Mouse (Mus musculus): ENCODE measurements around the gene Sp7. TPM values are rescaled to one million over a fixed set of nuclear protein-coding genes. Genes with fewer than 3 reads are reported as not detected.

Sp7 gene
- 0.46 and 0.93 TPM in 2 replicates for polyA plus RNA-seq (2016; fragmentation: Nextera tagmentation; extraction: Ambion mirVana)

- no peaks in the 10 kb centered on the region for H3K36me3 ChIP-seq
- WGBS, result 8% methylated on average over 15 of the region's 15 CpGs
- no peaks in the 10 kb centered on the region for H3K9me3 ChIP-seq
- peak within 1 kb of the TSS; percentile 26 for H3K4me3 ChIP-seq
- H3K9ac ChIP-seq (replicated peaks), result peak within 1 kb of the TSS; percentile 47; the same call in 1 of the 2 replicates
- H3K27me3 ChIP-seq, result peaks cover 84% of the 10 kb centered on the region
- H3K4me1 ChIP-seq, result peaks cover 20% of the 10 kb centered on the region
- ATAC-seq (ENCODE audit: low FRiP score, low read depth), result peak; percentile 34; the same call in 1 of the 2 replicates
- H3K27ac ChIP-seq (replicated peaks), result no peak within 1 kb of the TSS
- H3K4me2 ChIP-seq (replicated peaks), result peak within 1 kb of the TSS; percentile 53
Observed at GRCm38 (mm10) chr15:102366733-102367344, at the start of gene Sp7. Gene Sp7, minus strand, starts transcription at chr15:102367182.

DNA sequence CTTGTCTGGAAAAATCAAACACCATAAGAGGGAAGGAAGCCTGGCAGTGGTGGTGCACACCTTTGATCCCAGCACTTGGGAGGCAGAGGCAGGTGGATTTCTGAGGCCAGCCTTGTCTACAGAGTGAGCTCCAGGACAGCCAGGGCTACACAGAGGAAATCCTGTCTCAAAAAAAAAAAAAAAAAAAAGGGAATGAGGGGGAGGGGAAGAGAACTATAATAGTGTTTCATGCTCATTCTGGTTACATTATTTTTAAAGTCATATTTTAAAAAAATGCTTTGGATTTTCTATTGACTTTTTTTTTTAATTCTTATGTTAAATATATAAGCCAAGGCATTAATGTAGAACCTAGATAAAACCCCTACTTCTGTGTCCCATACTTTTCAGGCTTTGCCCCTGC lies 46.7 kb upstream of the Sp7 start:
- H3K36me3 ChIP-seq, result peaks cover 69% of the 10 kb centered on the region
- ATAC-seq (ENCODE audit: low FRiP score, low read depth), result no peak

GRCm38 (mm10) chr15:102411077-102411476 lies 44.1 kb upstream of the Sp7 start:
- H3K9ac ChIP-seq (replicated peaks), result no peak overlapping the region
- no peak for ATAC-seq (ENCODE audit: low FRiP score, low read depth)
- no peak overlapping the region for H3K4me3 ChIP-seq
- WGBS, result 95% methylated on average over 1 of the region's 1 CpGs
- H3K4me2 ChIP-seq (replicated peaks), result peak overlapping the region; percentile 21
- H3K27ac ChIP-seq (replicated peaks), result no peak overlapping the region
- peaks cover 64% of the 10 kb centered on the region for H3K36me3 ChIP-seq
- H3K9me3 ChIP-seq, result no peaks in the 10 kb centered on the region
- H3K27me3 ChIP-seq, result no peaks in the 10 kb centered on the region
- peaks cover 40% of the 10 kb centered on the region for H3K4me1 ChIP-seq

More for the DNA sequence above, 46.7 kb upstream of the Sp7 start:
- Histone ChIP-seq H3K27ac (replicated peaks) (no peak overlapping the region), H3K9me3 (no peaks in the 10 kb centered on the region), H3K9ac (replicated peaks) (no peak overlapping the region), H3K27me3 (no peaks in the 10 kb centered on the region), H3K4me1 (peaks cover 28% of the 10 kb centered on the region), H3K4me3 (no peak overlapping the region), H3K4me2 (replicated peaks) (no peak overlapping the region)

DNA sequence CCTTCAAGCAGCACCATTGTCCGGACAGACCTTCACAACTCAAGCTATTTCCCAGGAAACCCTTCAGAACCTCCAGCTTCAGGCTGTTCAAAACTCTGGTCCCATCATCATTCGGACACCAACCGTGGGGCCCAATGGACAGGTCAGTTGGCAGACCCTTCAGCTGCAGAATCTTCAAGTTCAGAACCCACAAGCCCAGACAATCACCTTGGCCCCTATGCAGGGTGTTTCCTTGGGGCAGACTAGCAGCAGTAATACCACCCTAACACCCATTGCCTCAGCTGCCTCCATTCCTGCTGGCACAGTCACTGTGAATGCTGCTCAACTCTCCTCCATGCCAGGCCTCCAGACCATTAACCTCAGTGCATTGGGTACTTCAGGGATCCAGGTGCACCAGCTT lies 42.3 kb upstream of the Sp7 start:
- WGBS, result 94% methylated on average over 3 of the region's 3 CpGs
- peak overlapping the region; percentile 13 for H3K4me3 ChIP-seq

DNA sequence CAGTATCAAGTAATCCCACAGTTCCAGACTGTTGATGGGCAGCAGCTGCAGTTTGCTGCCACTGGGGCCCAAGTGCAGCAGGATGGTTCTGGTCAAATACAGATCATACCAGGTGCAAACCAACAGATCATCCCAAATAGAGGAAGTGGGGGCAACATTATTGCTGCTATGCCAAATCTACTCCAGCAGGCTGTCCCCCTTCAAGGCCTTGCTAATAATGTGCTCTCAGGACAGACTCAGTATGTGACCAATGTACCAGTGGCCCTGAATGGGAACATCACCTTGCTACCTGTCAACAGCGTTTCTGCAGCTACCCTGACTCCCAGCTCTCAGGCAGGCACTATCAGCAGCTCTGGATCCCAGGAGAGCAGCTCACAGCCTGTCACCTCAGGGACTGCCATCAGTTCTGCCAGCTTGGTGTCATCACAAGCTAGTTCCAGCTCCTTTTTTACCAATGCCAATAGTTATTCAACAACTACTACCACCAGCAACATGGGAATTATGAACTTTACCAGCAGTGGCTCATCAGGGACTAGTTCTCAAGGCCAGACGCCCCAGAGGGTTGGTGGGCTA lies 41.7 kb upstream of the Sp7 start:
- Histone ChIP-seq H3K4me3 (peak overlapping the region; percentile 13; the same call in 1 of the 2 replicates), H3K4me1 (peaks cover 40% of the 10 kb centered on the region), H3K27ac (replicated peaks) (no peak overlapping the region), H3K27me3 (no peaks in the 10 kb centered on the region), H3K9me3 (no peaks in the 10 kb centered on the region), H3K4me2 (replicated peaks) (peak overlapping the region; percentile 27), H3K9ac (replicated peaks) (no peak overlapping the region), H3K36me3 (peaks cover 54% of the 10 kb centered on the region)
- 88% methylated on average over 2 of the region's 2 CpGs for WGBS
- no peak for ATAC-seq (ENCODE audit: low FRiP score, low read depth)

More for the DNA sequence above, 42.3 kb upstream of the Sp7 start:
- no peak for ATAC-seq (ENCODE audit: low FRiP score, low read depth)
- no peak overlapping the region for H3K9ac ChIP-seq (replicated peaks)
- no peaks in the 10 kb centered on the region for H3K27me3 ChIP-seq
- peaks cover 40% of the 10 kb centered on the region for H3K4me1 ChIP-seq
- H3K4me2 ChIP-seq (replicated peaks), result peak overlapping the region; percentile 27
- H3K27ac ChIP-seq (replicated peaks), result no peak overlapping the region
- H3K9me3 ChIP-seq, result no peaks in the 10 kb centered on the region
- peaks cover 59% of the 10 kb centered on the region for H3K36me3 ChIP-seq

DNA sequence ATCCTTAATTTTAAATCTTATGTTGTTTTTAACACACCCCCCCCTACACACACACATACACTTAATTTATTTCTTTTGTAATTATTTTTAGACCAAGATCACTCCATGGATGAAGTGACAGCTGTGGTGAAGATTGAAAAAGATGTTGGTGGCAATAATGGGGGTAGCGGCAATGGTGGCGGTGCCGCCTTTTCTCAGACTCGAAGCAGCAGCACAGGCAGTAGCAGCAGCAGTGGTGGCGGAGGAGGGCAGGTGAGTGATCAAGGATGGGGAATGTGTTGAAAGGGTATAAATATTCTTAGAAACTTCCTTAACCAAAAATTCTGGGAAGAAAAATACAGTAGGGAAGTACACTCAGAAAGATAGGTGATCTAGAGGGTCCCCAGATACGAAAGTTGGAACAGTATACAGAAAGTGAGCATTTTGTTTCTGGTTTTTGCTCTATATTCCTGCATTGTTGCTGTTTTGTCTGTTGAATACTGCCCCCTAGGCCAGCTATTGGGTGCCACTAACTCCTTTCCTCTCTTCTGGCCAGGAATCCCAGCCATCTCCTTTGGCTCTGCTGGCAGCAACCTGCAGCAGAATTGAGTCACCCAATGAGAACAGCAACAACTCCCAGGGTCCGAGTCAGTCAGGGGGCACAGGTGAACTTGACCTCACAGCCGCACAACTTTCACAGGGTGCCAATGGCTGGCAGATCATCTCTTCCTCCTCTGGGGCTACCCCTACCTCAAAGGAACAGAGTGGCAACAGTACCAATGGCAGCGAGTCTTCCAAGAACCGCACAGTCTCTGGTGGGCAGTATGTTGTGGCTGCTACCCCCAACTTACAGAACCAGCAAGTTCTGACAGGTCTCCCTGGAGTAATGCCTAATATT lies 40.9 kb upstream of the Sp7 start:
- H3K4me1 ChIP-seq, result peaks cover 40% of the 10 kb centered on the region
- no peak for ATAC-seq (ENCODE audit: low FRiP score, low read depth)

GRCm38 (mm10) chr15:102406912-102407580 lies 40.1 kb upstream of the Sp7 start:
- H3K4me3 ChIP-seq, result peak overlapping the region; percentile 95
- H3K4me2 ChIP-seq (replicated peaks), result peak overlapping the region; percentile 55
- H3K27me3 ChIP-seq, result no peaks in the 10 kb centered on the region
- peak overlapping the region; percentile 91 for H3K27ac ChIP-seq (replicated peaks)
- no peak for ATAC-seq (ENCODE audit: low FRiP score, low read depth)
- WGBS, result 23% methylated on average over 3 of the region's 3 CpGs
- peaks cover 40% of the 10 kb centered on the region for H3K4me1 ChIP-seq
- H3K36me3 ChIP-seq, result peaks cover 38% of the 10 kb centered on the region
- H3K9me3 ChIP-seq, result no peaks in the 10 kb centered on the region
- H3K9ac ChIP-seq (replicated peaks), result peak overlapping the region; percentile 95

More for the DNA sequence above, 40.9 kb upstream of the Sp7 start:
- peaks cover 47% of the 10 kb centered on the region for H3K36me3 ChIP-seq
- H3K4me3 ChIP-seq, result no peak overlapping the region
- no peak overlapping the region for H3K27ac ChIP-seq (replicated peaks)
- no peak overlapping the region for H3K4me2 ChIP-seq (replicated peaks)
- no peaks in the 10 kb centered on the region for H3K27me3 ChIP-seq
- 95% methylated on average over 10 of the region's 10 CpGs for WGBS
- H3K9ac ChIP-seq (replicated peaks), result no peak overlapping the region
- H3K9me3 ChIP-seq, result no peaks in the 10 kb centered on the region

DNA sequence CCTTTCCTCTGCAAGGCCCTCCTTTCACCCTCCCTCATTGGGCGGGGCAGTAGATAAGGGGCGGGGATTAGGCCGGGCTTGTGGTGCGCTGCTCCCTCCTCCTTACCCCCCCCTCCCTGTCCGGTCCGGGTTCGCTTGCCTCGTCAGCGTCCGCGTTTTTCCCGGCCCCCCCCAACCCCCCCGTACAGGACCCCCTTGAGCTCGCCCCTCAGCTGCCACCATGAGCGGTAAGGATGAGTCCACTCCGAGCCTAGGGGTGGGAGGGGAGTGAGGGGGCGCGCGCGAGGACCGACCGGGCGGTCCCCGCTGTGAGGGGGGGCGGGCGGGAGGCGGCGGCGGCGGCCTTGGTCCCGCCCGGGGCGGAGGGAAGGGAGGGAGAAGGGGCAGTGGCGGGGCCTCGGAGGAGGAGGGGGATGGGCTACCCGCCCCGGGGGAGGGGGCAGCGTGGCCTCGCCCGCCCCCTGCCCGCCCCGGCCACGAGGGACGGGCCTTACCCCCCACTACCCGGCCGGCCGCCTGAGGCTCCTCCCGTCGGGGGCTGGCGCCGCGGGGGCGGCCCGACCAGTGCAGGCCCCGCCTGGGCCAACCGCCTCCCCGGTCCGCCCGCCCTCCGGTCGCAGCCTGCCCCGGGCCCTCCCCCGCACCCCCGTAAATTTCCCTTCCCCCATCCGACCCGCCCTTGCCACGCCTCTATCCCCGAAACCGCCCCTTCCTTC lies 39.4 kb upstream of the Sp7 start:
- 1% methylated on average over 22 of the region's 69 CpGs for WGBS
- no peak for ATAC-seq (ENCODE audit: low FRiP score, low read depth)
- Histone ChIP-seq H3K9ac (replicated peaks) (peak overlapping the region; percentile 95), H3K4me3 (peak overlapping the region; percentile 95), H3K4me1 (peaks cover 37% of the 10 kb centered on the region), H3K27me3 (no peaks in the 10 kb centered on the region), H3K9me3 (no peaks in the 10 kb centered on the region), H3K4me2 (replicated peaks) (peak overlapping the region; percentile 55), H3K27ac (replicated peaks) (peak overlapping the region; percentile 91), H3K36me3 (peaks cover 32% of the 10 kb centered on the region)

GRCm38 (mm10) chr15:102405489-102406195 lies 38.7 kb upstream of the Sp7 start, which contains the start of gene Sp1:
Gene Sp1, plus strand, starts transcription at chr15:102406143.
- H3K4me3 ChIP-seq, result peak within 1 kb of the TSS; percentile 95
- H3K36me3 ChIP-seq, result peaks cover 27% of the 10 kb centered on the region
- H3K27me3 ChIP-seq, result no peaks in the 10 kb centered on the region
- peak; percentile 99 for ATAC-seq (ENCODE audit: low FRiP score, low read depth)
- H3K9ac ChIP-seq (replicated peaks), result peak within 1 kb of the TSS; percentile 95
- peaks cover 31% of the 10 kb centered on the region for H3K4me1 ChIP-seq
- under 1% methylated on average over 38 of the region's 38 CpGs for WGBS
- H3K9me3 ChIP-seq, result no peaks in the 10 kb centered on the region
- H3K4me2 ChIP-seq (replicated peaks), result peak within 1 kb of the TSS; percentile 61
- peak within 1 kb of the TSS; percentile 98 for H3K27ac ChIP-seq (replicated peaks)

- 18% methylated on average over 34 of the region's 34 CpGs for WGBS
Observed at GRCm38 (mm10) chr15:102404608-102405488, 37.9 kb upstream of the Sp7 start.

More at GRCm38 (mm10) chr15:102404608-102405488, 37.9 kb upstream of the Sp7 start:
- Histone ChIP-seq H3K27me3 (no peaks in the 10 kb centered on the region), H3K4me2 (replicated peaks) (peak overlapping the region; percentile 61), H3K4me1 (peaks cover 27% of the 10 kb centered on the region), H3K36me3 (peaks cover 19% of the 10 kb centered on the region), H3K4me3 (peak overlapping the region; percentile 53), H3K9ac (replicated peaks) (peak overlapping the region; percentile 75), H3K27ac (replicated peaks) (peak overlapping the region; percentile 98), H3K9me3 (no peaks in the 10 kb centered on the region)
- no peak for ATAC-seq (ENCODE audit: low FRiP score, low read depth)
